Mouse (Mus musculus) heart, adult 2 months (tissue): ENCODE measurements at regions not wholly inside any gene's neighbourhood (a gene's known extent, or its start where the extent isn't known, plus 50 kb on each side); places are given as distances from the start of the nearest gene placed in this dataset.

Experiments used
- CTCF ChIP-seq: fragments of 200-600 bp; IDR thresholded peaks from 2 replicates; pipeline ENCODE4 v1.8.1; 2022; ENCODE audit warnings: antibody characterized with exemption, mild to moderate bottlenecking, moderate library complexity
- POLR2A ChIP-seq: fragments of 200-500 bp; IDR thresholded peaks from 2 replicates; pipeline ENCODE4 v1.6.1; 2011; ENCODE audit warnings: mild to moderate bottlenecking, low read depth, low read length, control low read depth; ENCODE audit not compliant: insufficient read depth

DNA sequence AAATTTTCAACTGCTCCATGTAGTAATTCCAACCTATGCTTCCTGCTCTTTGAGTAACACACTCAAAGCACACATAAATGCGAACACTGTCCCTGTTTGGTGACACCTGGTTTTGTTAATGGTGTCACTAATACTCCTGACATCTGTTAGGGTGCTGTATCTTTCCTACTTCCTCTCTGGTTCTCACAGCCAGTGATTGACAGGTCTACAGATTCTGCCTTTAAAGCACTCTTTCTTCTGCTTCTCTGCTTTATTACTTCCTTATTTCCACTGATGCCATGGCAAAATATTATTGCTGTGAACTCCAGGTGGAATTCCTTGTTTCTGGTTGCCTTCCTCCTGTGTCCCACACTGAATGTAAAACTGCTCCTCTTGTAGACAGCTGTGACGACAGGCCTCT, 63.5 kb upstream of the Pam start:
- TF ChIP-seq CTCF (no peak), POLR2A (no peak)
